Mouse (Mus musculus) frontal cortex, postnatal 14 days (tissue): Measurements from ENCODE around the gene Ghitm.

ENCODE experiments used
- DNase-seq, 2 experiments: peaks; one replicate each; pipeline ENCODE4 v3.0.0; 2022; ENCODE audit warnings: low spot score in 2 of 2

Gene Ghitm

DNA sequence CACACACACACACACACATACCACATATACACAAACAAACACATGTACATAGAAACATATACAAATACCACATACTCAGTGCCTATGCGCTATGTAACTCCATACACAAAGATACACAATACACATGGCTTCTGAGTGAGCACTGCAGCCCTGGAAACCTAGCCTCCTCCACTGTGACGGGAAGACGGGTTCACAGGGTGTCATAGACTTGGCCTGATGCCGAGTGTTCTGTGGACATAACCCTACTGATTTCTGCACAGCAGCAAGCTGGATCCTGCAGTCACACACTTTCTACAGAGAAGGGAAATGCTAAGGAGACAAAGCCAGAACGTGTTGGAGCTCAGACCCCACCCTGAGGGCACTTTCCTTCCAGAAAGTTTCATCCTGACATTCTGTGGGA lies 30.3 kb downstream of the Ghitm start:
- DNase-seq = no peak

DNA sequence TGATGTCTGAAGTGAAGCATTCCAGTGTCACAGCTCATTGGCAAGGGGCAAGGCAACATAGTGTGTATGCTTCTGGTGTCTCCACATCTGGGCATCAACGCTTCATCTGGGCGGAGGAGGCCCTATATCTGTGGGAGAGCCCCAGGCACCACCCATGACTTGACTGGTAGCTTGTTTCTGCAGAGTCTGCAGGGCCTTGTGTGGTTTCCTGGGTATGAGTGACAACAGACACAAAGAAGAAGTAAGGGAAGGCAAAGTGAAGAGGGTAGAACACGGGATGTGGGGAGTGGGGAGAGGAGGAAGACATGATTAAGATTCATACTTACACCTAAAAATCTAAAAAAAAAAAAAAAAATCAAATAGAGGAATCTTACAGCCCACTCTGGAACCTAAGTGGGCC lies 32.6 kb downstream of the Ghitm start:
- no peak for DNase-seq

DNA sequence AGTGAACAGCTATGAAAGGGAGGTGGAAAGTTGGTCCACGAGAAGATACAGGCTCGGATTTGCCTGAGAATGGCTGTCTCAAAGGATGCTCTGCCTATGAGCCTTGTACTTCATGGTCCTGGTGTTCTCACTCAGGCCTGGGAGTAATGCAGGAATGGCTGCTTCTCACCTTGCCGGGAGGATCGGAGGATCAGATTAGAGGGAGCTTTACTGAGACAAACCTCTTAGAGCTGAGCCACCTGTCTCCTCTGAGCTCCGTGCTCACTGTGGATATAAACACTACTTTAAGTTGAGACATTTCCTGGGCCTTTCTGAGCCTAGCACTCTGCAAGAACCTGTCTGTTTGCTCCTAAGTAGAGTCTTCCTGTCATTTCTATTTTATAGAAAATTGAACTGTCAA lies 33.5 kb downstream of the Ghitm start:
- DNase-seq = no peak

DNA sequence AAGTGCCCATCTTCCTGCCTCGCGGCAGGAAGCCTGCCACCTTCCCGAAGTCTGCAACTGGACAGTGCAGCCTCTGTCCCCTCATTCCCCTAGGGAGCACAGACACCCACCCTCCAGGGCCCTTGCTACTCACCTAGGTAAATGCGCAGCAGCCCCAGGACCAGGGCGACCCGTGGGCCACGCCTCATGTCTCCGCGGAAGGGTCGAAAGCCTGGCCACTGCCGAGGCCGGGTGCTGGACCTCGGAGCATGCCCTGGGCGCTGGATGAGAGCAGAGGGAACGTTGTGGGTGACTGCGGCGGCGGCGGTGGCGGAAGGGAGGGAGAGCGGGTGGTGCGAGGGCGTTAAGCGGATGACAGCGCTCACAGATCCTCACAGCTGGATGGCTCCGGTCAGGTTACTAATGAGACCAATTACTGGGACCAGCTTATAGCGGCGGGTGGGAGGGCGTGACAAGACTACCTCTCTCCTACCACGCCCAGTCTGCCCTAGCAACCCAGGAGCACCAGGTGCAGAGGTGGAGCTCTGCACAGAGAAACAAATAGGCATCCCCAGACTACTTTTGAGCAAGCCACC lies 37.0 kb downstream of the Ghitm start, which contains the start of gene Cdhr1:
Gene Cdhr1, minus strand, starts transcription at position 392 of the 575 bp plus-strand sequence.
- peak in 1 of 2 experiments; percentile 14 for DNase-seq

DNA sequence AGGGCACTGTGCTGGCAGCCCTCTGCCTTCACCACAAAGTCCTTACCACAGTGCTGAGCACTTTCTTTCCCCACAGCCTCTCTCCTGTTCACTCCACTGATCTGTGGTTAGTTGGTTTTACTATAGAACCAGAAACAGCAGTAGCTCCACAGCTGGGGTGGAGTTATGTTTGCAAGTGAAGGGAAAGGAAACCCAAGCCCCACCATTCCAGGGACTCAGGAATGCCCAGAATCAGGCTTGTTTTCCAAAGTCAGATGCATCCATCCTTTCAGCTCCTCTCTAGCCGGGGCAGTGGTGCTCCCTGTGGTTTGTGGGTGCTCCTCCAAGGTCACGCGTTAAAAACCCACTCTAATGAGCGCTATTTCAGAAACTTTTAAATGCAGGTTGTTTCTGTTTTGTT lies 39.5 kb downstream of the Ghitm start:
- DNase-seq = no peak

DNA sequence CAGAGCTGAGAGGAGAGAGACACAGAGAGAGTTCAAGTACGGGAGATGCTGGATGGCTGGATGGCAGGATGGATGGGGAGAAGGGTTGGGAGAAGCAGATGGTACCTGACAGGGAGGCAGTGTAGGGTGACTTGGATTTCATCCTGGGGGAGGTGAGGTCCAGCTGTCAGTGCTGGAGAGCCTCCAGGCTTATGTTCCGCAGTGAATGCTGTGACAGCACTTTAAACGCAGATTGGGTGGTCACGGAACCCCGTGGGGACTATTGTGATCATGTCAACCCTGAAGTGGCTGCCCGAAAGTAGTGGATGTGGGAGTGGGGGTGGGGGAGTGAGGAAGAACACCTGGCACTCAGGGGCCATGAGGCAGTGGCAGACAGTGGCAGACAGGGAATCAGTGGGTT lies 40.6 kb downstream of the Ghitm start:
- DNase-seq = no peak

DNA sequence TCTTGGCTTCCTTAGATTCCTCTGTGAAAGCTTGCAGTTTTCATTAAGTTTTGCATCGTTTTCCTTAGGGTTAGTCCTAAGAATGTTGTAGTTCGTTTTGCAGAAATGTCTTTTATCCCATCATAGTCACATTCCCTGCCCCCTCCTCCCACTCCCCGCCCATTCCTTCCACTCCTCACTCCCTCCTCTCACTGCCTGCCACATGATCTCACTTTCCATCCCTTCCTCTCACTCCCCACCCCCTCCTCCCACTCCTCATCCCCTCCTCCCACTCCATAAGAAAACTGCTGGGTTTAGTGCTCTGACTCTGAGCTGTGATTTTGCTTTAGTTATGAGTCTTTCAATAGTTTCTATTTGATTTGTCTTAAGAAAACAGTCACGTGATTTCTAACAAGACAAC lies 51.3 kb downstream of the Ghitm start:
- DNase-seq = no peak

DNA sequence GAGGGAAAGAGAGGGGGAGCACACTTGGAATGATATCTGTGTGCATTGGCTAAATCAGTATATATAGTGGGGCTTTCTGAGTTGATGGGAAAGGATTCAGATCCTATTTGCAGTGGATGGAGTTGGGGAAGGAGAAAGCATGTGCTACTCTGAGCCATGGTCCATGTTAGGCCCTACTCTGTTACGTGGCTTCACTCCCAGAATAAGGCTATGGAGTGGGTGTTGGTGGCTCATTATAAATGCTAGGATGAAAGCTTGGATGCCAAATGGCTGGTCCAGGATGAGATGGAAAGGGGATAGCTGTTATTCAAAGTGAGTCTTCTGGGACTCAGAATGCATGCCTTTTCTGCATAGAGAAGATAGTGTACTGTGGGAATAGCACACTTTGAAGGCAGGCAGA lies 54.3 kb downstream of the Ghitm start:
- DNase-seq = no peak
